Mouse (Mus musculus): ENCODE data around the gene Id1. TPM values are rescaled to one million over a fixed set of nuclear protein-coding genes. Genes with fewer than 3 reads are reported as not detected.

Id1 gene
- polyA plus RNA-seq, 1 experiment from 2014 or later: 161 TPM

DNA sequence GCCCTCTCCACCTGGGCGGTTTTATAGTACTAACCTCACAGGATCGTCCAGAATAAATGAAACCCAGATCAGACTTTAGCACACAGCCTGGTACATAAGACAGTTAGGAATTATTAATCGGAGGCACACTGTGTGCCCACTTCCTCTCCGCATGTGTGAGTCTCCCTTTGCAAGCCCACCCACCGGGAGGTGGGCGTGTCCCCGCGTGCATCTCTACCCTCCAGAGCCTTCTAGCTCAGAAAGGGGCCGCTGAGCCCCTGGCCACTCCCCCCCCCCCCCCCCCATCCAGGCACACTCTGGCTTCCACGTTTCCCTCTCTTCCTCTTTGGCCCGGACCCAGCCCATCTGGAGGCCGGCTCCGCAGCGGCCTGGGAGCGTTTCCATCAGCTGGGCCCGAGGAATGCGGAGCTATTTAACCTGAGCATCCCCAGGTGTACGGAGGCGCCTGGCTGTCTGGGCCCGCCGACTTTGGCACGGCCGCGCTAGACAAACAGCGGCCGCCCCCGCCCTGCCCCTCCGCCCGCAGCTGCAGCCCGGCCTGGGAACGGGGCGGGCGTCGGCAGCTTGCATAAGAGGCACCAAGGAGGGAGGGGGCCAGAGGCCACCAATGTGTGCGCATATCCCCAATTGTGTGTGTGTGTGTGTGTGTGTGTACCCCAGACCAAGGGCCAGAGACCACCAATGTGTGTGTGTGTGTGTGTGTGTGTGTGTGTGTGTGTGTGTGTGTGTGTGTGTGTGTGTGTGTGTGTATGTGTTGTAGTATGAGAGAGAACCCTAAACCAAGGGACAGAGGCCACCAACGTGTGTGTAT, 3.2 kb downstream of the Id1 start:
- DNase-seq (ENCODE audit: low spot score): peak; percentile 95
- WGBS: under 1% methylated on average over 36 of the region's 36 CpGs
- Histone ChIP-seq H3K36me3 (replicated peaks) (peaks cover 11% of the 10 kb centered on the region), H3K4me1 (peaks cover 84% of the 10 kb centered on the region), H3K9me3 (no peaks in the 10 kb centered on the region), H3K27ac (replicated peaks) (peak overlapping the region; percentile 96), H3K27me3 (replicated peaks; ENCODE audit: low read depth, poor library complexity, severe bottlenecking) (no peaks in the 10 kb centered on the region), H3K4me3 (peak overlapping the region; percentile 86)

DNA sequence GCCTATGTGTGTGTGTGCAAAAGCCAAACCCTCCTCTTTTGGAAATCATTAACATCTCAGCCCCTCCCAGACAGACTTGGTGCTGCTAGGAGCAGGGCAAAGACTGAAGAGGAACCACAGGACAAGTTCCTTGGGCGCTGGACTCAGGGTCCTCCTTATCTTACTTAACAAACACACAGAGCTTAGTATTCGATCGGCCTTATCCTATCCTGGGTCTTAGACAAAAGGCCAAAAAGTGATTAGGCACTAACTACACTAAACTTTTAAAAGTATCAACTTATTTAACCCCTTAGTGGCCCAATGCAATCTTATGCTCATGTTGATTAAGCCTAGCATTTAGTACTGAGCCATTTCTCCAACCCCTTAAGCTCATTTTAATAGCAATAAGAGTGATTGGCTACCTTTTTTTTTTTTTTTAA, 3.8 kb downstream of the Id1 start:
- H3K27ac ChIP-seq (replicated peaks): peak overlapping the region; percentile 96
- peaks cover 78% of the 10 kb centered on the region for H3K4me1 ChIP-seq
- no peaks in the 10 kb centered on the region for H3K27me3 ChIP-seq (replicated peaks; ENCODE audit: low read depth, poor library complexity, severe bottlenecking)
- H3K36me3 ChIP-seq (replicated peaks): peaks cover 11% of the 10 kb centered on the region
- DNase-seq (ENCODE audit: low spot score): no peak
- no peaks in the 10 kb centered on the region for H3K9me3 ChIP-seq
- 17% methylated on average over 3 of the region's 3 CpGs for WGBS
- H3K4me3 ChIP-seq: peak overlapping the region; percentile 86

DNA sequence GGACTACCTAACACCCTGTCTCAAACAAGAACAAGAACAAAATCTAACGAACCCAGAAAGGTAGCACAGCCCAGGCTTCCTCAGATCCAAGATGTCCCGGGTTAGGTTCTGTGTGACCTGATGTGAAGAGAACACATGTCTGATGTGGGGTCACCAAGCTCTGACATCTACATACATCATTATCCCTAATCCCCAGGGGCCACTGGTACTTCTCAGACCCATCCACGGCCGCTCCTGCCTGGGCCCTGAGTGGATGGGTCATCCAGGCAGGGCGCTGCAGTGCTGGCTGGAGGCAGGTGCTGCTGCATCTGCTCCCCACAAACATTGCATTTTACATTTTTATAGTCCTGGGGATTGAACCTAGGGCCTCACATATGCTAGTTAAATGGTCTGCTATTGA, 4.4 kb downstream of the Id1 start:
- Histone ChIP-seq H3K4me1 (peaks cover 72% of the 10 kb centered on the region), H3K9me3 (no peaks in the 10 kb centered on the region), H3K27ac (replicated peaks) (peak overlapping the region; percentile 96), H3K4me3 (no peak overlapping the region; the same call in 1 of the 2 replicates), H3K27me3 (replicated peaks; ENCODE audit: low read depth, poor library complexity, severe bottlenecking) (no peaks in the 10 kb centered on the region), H3K36me3 (replicated peaks) (peaks cover 11% of the 10 kb centered on the region)
- 65% methylated on average over 5 of the region's 5 CpGs for WGBS
- no peak for DNase-seq (ENCODE audit: low spot score)

DNA sequence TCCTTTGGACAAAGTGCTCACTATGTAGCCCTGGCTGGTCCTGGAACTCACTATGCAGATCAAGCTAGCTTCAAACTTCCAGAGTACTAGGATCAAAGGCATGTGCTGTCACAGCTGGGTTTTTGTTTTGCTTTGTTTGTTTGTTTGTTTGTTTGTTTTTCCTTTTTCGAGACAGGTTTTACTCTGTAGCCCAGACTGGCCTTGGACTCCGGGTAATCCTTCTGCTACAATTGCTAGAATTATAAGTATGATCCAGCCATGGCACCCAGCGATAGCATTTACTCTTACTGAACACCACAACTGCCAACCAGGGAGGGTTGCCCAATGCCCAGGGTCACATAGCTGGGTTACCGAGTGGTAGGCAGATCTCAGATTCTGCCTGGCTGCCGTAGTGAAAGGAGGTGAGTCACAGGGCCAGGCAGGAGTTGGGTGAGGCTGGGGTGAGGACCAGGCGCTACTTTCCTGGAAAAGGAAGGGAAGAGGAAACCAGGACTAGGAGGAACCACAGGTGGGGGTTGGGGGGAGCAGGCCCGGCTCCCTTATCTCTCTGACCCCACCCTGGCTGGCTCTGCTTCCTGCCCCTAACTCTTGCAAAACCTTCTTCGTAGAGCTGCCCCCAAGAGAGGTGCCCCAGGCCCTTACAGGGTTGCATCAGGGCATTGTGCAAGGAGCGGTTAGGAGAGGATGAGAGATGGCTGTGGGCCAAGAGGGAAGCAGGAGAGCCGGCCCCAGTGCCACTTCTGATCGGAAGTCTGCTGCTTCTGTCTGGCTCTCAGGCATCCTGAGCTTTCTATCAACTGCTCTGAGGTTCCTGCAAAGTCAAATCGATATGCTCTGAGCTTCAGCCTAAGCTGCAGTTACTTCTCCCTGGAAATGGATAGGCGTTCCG, 5.3 kb downstream of the Id1 start:
- peak overlapping the region; percentile 19; the same call in 1 of the 2 replicates for H3K4me3 ChIP-seq
- H3K27me3 ChIP-seq (replicated peaks; ENCODE audit: low read depth, poor library complexity, severe bottlenecking): no peaks in the 10 kb centered on the region
- H3K4me1 ChIP-seq: peaks cover 63% of the 10 kb centered on the region
- peaks cover 11% of the 10 kb centered on the region for H3K36me3 ChIP-seq (replicated peaks)
- DNase-seq (ENCODE audit: low spot score): peak; percentile 69
- H3K27ac ChIP-seq (replicated peaks): peak overlapping the region; percentile 87
- 49% methylated on average over 14 of the region's 14 CpGs for WGBS
- H3K9me3 ChIP-seq: no peaks in the 10 kb centered on the region

DNA sequence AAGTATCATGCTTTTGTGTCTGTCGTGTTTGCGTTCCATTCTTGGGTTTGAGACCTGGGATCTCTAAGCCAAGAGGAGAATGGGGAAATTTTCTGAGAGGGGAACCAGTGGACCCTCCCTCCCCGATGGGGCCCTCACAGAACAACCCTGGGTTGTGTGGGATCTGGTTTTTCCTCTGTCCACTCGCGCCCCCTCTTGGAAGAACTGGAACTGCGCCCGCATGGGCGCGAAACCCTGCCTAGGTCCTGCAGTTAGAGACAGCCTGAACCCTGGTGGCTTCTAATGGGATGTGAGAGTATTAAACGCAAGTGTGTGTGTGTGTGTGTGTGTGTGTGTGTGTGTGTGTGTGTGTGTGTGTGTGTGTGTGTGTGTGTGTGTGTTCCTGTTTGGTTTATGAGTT, 6.4 kb downstream of the Id1 start:
- Histone ChIP-seq H3K36me3 (replicated peaks) (peaks cover 8% of the 10 kb centered on the region), H3K27me3 (replicated peaks; ENCODE audit: low read depth, poor library complexity, severe bottlenecking) (no peaks in the 10 kb centered on the region), H3K4me1 (peaks cover 56% of the 10 kb centered on the region), H3K9me3 (no peaks in the 10 kb centered on the region), H3K27ac (replicated peaks) (peak overlapping the region; percentile 87), H3K4me3 (no peak overlapping the region; the same call in 1 of the 2 replicates)
- DNase-seq (ENCODE audit: low spot score): peak; percentile 87
- 25% methylated on average over 10 of the region's 10 CpGs for WGBS

DNA sequence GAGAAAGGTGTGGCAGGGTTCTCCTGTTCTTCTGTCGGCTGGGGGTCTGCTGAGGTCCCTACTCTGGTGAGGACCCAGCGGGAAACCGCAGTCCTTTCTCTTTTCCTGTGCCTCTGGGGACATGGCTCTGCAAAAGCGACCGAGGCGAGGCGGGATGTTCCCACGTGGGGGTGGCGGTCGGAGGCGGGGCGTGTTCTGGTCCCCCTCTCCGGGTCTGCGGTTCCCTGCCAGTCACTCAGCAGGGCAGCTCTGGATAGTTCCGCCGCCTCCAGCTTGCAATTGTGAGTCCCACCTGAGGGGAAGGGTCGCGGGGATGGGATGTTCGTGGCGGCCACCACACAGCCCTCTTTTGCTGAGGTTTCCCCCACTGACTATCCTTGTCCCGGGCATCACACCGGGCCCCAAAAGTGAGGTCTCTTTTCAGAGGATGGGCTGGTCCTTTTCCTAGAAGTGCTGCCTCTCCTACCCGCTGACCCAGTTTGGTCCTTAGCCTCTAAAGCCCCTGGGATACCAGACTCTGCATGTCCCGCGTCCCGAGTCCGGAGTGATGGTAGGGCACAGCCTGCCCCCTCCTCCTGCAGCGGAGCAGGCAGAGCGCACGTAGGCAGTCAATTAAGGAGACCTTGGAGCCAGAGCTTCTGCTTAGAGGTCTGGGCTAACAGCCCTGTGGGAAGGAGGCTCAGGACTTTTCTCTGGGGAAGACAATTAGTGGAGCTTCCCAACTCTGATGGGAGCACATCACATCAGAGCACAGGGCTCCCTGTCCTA, 18.1 kb downstream of the Id1 start, which contains the start of gene Cox4i2:
Gene Cox4i2, plus strand, starts transcription at position 230 of the 768 bp plus-strand sequence.
- H3K36me3 ChIP-seq (replicated peaks): no peaks in the 10 kb centered on the region
- peak within 1 kb of the TSS; percentile 79 for H3K27ac ChIP-seq (replicated peaks)
- WGBS: 3% methylated on average over 30 of the region's 30 CpGs
- peaks cover 51% of the 10 kb centered on the region for H3K27me3 ChIP-seq (replicated peaks; ENCODE audit: low read depth, poor library complexity, severe bottlenecking)
- H3K4me1 ChIP-seq: peaks cover 37% of the 10 kb centered on the region
- DNase-seq (ENCODE audit: low spot score): peak; percentile 66
- no peaks in the 10 kb centered on the region for H3K9me3 ChIP-seq
- H3K4me3 ChIP-seq: peak within 1 kb of the TSS; percentile 54

DNA sequence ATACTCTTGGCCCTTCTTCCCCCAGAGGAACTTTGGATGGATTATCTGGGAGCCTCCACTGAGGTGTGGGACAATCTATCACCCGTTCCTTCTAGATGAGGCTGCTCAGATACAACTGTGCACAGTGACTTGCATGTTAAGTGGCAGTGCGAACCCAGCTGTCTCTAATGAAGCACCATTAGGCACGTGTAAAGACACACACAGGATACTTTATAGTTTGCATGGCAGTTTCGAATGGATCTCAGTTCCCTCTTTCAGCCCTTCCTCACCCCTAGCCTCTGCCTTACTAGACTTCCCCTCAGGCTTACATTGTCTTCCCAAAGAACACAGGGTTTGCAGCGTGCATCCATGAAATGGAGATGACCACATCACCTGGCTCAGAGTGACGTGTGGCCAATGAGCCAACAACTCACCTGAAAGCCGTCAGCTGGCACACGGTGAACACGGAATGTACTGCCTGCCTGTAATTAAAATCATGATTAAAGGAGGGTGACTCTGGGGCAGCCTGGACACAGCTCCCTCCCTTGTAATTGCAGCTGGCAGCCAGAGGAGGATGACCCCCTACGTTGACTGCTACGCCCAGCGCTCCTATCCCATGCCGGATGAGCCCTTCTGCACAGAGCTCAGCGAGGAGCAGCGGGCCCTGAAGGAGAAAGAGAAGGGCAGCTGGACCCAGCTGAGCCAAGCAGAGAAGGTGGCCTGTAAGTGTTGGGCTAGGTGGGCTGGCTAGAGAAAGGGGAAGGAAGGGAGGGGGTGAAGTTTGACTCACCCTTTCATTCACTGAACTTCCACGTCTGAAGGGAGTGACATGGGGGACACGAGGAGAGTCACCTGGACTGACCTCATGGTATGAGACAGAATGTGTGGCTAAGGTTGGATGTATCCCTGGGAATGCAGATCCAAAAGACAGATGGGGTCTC, 20.7 kb downstream of the Id1 start:
- no peaks in the 10 kb centered on the region for H3K36me3 ChIP-seq (replicated peaks)
- no peak overlapping the region for H3K4me3 ChIP-seq
- 67% methylated on average over 17 of the region's 17 CpGs for WGBS
- DNase-seq (ENCODE audit: low spot score): no peak
- peaks cover 29% of the 10 kb centered on the region for H3K4me1 ChIP-seq
- H3K27ac ChIP-seq (replicated peaks): 0 out of 2 replicates have a peak overlapping the region, but pooled peaks have one; percentile 8
- H3K27me3 ChIP-seq (replicated peaks; ENCODE audit: low read depth, poor library complexity, severe bottlenecking): peaks cover 51% of the 10 kb centered on the region
- no peaks in the 10 kb centered on the region for H3K9me3 ChIP-seq

DNA sequence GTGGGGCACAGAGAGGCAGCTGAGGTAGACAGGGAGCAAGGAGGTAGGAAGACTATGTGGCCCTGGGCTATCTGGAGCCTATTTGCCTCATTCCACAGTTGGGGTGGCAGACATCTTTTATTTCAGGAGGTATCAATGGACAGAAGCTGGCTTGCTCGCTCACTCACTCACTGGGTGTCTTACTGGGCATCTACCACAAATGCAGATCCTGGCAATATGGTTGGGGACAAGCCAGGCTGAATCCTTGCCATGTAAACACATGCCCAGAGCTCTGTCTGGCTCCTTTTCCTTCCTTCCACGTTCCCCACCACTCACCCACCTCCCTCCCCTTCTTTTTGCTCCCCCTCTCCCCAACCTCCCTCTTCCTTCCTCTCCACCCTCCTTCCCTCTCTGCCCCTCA, 21.4 kb downstream of the Id1 start:
- peaks cover 29% of the 10 kb centered on the region for H3K4me1 ChIP-seq
- DNase-seq (ENCODE audit: low spot score): no peak
- 59% methylated on average over 2 of the region's 2 CpGs for WGBS

DNA sequence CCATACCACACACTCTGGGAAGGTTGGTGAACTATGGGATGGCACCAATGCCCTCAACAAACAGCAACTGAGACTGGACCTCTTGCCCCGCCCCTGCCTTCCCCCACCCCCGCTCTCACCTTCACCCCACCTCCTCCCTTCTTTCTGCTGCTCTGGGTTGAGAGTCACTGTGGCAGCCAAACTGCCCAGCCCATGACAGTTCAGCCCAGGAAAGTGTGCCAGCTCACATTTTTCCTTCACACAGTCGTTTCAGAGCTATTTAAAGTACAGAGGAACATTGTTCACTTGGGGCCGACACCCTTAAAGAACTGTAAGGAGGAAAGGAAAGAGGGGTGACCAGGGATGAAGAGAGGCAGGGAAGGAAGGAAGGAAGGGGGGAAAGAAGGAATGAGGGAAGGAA, 22.3 kb downstream of the Id1 start:
- DNase-seq (ENCODE audit: low spot score): no peak
- Histone ChIP-seq H3K4me1 (peaks cover 29% of the 10 kb centered on the region), H3K27me3 (replicated peaks; ENCODE audit: low read depth, poor library complexity, severe bottlenecking) (peaks cover 42% of the 10 kb centered on the region), H3K9me3 (no peaks in the 10 kb centered on the region), H3K36me3 (replicated peaks) (no peaks in the 10 kb centered on the region), H3K4me3 (no peak overlapping the region), H3K27ac (replicated peaks) (no peak overlapping the region)
- 53% methylated on average over 4 of the region's 4 CpGs for WGBS

More for the DNA sequence above, 21.4 kb downstream of the Id1 start:
- H3K4me3 ChIP-seq: no peak overlapping the region
- peaks cover 51% of the 10 kb centered on the region for H3K27me3 ChIP-seq (replicated peaks; ENCODE audit: low read depth, poor library complexity, severe bottlenecking)
- H3K36me3 ChIP-seq (replicated peaks): no peaks in the 10 kb centered on the region
- H3K27ac ChIP-seq (replicated peaks): 0 out of 2 replicates have a peak overlapping the region, but pooled peaks have one; percentile 10
- H3K9me3 ChIP-seq: no peaks in the 10 kb centered on the region

DNA sequence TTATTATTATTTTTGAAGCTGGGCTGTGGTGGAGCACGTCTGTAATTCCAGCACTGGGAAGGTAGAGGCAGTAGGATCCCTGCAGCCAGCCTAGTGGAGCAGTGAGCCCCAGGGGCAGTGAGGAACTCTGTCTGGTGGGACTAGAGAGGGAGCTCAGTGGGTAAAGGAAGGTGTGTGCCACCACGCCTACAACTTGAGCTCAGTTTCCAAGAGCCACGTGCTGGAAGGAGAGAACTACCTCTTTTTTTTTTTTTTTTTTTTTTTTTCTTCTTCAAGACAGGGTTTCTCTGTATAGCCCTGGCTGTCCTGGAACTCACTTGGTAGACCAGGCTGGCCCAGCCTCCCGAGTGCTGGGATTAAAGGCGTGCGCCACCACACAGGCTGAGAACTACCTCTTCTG, 27.3 kb downstream of the Id1 start:
- Histone ChIP-seq H3K4me1 (peaks cover 42% of the 10 kb centered on the region), H3K27me3 (replicated peaks; ENCODE audit: low read depth, poor library complexity, severe bottlenecking) (0 out of 2 replicates have a peak, but pooled peaks cover 3% of the 10 kb centered on the region), H3K27ac (replicated peaks) (no peak overlapping the region), H3K9me3 (no peaks in the 10 kb centered on the region), H3K36me3 (replicated peaks) (no peaks in the 10 kb centered on the region), H3K4me3 (no peak overlapping the region)
- 72% methylated on average over 6 of the region's 6 CpGs for WGBS
- DNase-seq (ENCODE audit: low spot score): no peak

Measured in embryonic facial prominence, embryonic 10.5 days (tissue).